Mouse (Mus musculus) left cerebral cortex, postnatal 25 days (tissue): ENCODE data around the gene Ptprn. TPM values are rescaled to one million over a fixed set of nuclear protein-coding genes. Genes with fewer than 3 reads are reported as not detected.

ENCODE experiments used
- DNase-seq, 2 experiments: peaks; one replicate each; pipeline ENCODE4 v3.0.0; 2022; ENCODE audit warnings: low spot score in 2 of 2, mixed read lengths in 1 of 2
- intact Hi-C: fragments of 180-260 bp; cut with DNase I; formaldehyde crosslinking; loops from one replicate; pipeline ENCODE4 v1.15.1; 2025
- total RNA-seq, 2 experiments: library from RNA; stranded (reverse); gene quantifications; 2 replicates each; pipeline ENCODE4 v1.2.3; 2021

The Ptprn gene
- total RNA-seq, 2 experiments from 2014 or later, result 491 to 494 TPM

DNA sequence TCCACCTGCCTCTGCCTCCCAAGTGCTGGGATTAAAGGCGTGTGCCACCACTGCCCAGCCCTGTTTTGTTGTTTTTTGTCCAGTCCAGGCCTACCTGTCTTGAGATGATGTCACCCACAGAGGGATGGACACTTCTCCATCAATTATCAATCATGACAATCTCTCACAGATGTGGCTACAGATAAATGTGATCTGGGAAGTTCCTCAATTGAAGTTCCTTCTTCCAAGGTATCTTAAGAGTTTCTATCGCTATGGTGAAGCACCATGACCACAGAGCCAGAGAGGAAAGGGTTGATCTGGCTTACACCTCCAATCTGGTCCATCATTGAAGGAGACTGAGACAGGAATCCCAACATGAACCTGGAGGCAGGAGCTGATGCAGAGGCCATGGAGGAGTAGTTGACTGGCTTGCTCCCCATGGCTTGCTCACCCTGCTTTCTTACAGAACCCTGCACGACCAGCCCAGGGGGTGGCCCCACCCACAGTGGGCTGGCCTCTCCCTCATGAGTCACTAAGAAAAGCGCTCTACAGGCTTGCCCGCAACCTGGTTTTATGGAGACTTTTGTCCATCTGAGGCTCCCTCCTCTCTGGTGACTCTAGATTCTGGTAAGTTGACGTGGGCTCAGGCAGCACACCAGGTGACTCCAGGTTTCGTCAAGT lies 33.8 kb downstream of the Ptprn start:
- intact Hi-C loops, result no loop called here
- no peak for DNase-seq

DNA sequence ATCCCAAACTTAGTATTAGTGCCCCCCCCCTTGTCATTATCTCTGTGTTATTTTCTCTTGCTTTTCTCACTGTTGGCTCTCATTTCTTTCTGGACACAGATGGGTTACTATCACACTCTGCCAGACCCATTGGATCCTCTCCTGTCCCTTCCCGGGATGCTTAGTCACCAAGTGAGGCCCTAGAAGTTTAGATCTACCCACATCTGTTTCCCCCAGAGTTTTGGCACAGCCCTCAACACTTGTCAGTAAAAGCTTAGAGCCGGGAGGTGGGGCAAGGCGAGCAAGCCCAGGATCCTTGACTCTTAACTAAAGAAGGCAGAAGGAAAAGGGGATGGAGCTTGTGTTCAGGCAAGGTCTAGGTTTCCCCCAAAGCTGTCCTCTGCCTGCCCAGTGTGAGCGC lies 35.1 kb downstream of the Ptprn start:
- intact Hi-C loops, result no loop called here
- no peak for DNase-seq

DNA sequence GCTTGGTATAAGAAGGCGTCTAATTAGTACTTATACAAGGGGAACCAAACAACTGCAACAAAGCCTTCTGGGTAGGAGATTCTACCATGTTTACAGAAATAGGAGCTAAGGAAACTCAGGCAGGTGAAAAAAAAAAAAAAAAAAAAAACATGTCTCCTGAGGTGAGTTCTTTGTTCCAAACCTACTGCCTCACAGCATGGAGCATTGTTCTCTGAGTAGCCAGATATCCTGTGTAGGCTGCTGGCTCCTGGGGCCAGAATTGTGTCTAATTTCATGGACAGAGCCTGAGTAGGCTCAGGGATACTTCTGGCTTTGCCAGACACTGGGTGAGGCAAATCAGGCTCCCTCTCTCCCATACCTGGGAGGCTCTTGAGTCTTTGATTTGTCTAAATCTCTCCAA lies 36.6 kb downstream of the Ptprn start:
- no peak for DNase-seq
- intact Hi-C loops, result no loop called here

DNA sequence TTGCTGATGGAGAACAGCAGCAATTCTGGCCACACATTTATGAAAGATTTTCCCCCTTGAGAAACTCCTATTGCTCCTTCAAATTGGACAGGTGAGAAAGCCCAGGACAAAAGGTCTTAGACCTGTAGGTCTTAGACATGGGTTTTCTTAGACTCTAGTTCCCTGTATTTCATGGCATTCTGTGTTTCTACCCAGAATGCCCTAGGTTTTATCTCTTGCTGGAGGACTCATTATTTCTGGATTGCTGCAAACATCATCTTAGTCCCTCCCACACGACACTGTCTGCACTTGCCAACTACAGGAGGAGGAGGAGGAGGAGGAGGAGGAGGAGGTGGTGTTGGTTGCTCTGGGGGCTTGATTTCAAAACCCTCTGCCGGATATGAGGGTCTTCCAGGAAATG lies 38.2 kb downstream of the Ptprn start:
- intact Hi-C loops, result no loop called here
- DNase-seq, result no peak

DNA sequence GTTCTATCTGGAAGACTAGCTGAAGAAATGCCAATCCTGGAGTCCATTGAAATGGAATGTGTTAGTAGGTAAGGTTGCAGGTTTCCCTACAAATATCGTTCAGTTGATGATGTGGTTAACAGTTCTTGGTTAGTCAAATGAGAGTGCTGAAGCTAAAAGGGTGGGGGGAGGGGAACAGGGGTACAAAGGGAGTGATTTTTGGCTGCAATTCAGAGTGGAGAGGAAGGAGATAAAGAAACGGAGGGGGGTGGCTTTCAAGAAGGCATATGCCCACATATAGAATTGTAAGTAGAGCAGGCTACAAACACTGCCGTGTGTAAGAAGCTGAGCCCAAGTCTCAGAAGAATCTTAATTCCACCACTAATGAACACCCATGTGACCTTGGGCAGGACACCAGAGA lies 38.8 kb downstream of the Ptprn start:
- DNase-seq, result no peak
- intact Hi-C loops, result no loop called here

DNA sequence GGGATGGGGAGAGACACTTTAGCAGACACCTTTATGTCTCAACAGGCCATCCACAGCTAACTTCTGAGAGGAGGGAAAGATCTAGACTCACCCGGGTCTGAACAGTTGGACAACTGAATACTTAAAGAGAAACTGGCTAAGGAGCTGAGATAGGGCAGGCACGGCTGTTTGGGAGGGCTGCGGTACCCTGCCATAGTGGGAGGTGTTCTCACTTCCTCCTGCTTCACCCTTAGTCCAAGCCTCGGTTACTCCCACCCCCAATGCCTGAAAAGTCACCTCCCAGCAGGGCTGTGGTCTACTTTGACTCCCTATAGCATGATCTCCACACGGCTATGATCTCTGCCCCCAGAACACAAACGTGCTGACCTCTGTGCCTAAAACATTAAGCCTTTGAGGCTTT lies 40.8 kb downstream of the Ptprn start:
- no peak for DNase-seq
- intact Hi-C loops, result no loop called here

DNA sequence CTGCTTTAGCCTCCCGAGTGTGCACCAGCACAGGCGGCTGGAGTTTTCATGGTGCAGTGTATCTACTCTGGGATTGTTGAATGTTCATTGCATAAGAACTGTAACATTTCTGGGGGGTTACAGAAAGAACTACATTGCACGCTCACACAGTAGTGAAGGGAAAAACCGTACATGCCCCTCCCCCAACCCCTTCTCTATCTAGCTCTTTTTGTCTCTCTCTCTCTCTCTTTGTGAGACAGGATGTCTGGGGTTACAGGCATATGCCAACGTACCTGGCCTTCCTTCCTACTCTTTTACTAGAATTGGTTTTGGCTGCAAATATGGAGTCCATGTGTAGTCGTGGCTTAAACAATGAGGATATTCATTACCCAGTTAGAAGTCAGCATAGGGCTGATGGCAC lies 41.4 kb downstream of the Ptprn start:
- no peak for DNase-seq
- intact Hi-C loops, result no loop called here

DNA sequence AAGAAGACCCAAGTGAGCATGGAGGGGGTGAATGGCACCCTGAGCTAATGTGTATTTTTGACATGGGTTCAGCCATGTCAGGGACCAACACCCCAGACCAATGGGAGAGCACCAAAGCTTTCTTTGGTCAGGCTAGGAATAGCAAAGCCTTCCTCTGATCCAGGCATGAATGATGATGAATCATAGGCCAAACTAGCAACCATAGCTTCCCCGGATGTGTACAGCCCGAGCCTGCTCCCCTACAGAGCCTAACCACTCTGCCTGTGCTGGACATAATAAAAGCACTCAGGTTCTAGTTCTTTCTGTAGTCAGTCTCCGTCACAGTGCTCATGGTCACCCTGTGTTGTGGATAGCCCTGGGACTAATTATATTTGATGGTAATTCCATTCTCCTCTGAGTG lies 42.8 kb downstream of the Ptprn start:
- intact Hi-C loops, result no loop called here
- DNase-seq, result no peak

DNA sequence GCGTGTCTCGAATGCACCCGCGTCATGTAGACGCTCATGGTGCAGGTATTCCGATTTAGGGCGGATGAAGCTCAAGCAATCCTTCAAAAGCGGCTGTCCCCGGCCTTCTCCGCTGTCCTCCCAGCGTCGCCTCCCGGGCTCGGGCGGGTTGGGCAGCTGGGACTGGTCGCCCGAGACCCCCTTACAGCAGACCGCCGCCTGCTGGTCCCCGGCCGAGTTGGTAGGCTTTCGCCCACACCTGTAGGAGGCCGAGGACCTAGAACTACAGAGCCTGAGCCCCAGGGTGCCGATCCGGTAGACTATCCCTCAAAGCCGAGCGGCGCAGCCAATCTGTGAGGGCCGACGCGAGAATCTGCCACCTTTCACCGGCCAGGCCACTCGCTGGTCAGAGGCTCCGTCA lies 44.8 kb downstream of the Ptprn start, which contains the start of gene Tuba4a:
Gene Tuba4a (minus strand): TSS at position 335 of the 400 bp plus-strand sequence.
- no peak for DNase-seq
- intact Hi-C loops, result loop anchor here (1.0 kb wide), 1 partner anchor 17 kb away; the partner anchor contains the start of gene Dnajb2

DNA sequence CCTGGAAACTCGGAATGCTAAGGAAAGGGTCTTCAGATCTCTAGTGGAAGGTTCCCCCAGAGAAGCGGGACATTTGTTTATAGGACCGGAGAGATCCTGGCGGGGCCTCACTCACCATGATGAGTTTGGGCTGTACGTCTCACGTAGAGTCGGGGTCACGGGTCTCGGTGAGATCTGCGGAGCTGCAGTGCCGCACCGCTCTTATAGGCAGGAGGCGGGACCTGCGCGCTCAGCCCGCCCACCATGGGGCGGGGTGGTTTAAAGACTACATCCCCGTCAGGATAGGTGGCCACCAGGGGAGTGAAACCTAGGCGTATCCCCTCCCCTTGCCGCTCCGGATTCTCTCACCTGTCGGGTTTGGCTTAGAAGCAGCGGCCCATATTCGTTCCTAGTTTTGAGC lies 45.2 kb downstream of the Ptprn start:
- intact Hi-C loops, result loop anchor here (1.0 kb wide), 1 partner anchor 17 kb away; the partner anchor contains the start of gene Dnajb2
- peak; percentile 90 to 96 for DNase-seq

DNA sequence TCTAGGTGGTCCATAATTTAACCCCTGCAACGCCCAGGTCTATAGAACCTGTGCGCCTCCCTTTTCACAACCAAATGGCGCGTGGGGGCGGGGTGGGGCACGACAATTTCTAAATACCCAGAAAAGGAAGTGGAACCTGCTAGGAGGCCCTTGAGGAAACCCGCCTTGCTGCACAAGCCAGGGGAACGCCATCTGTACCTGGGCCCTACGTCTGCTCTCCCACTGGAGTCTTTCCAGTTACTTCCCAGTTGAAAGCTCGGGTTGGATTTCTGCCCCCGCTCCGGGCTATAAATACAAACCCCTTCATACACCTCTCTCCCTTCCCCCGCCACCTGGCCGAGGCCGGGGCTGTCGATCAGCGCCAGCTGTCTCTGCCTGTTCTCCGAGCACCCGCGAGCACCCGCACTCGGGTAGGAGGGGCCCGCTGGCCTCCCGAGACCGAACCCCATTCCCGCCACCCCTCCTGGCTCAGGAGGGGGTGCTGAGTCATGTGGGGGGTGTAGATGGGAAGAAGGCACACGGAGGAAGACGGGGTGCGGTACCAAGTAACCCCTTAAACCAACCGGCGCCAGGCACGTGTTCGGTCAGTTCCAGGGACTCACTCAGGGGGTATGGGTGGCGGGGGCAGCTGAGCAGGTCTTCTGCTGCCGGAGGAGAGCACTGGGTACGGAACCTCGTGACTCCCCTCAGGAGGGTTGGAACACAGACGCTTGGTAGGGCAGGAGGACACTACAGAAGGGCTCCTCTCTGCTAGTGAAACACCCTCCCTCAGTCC lies 45.9 kb downstream of the Ptprn start:
- DNase-seq, result peak; percentile 69 to 89
- intact Hi-C loops, result loop anchor here (1.0 kb wide), 1 partner anchor 18 kb away; the partner anchor contains the start of gene Dnajb2

DNA sequence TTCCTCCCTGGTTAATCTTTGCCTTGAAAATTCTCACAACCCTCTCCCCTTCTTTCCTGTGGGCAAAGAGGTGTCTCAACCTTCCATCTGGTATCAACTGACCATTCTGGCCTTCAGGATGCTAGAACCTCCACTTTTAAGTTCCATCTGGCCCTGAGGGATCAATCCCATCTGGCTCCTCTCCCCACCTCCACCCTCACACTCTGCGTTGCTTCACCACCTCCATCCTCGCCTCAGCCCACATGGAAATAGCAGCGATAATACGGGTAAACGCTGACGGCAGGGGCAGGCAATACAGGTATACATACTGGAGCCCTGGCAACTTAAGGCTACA lies 46.4 kb downstream of the Ptprn start:
- intact Hi-C loops, result no loop called here

DNA sequence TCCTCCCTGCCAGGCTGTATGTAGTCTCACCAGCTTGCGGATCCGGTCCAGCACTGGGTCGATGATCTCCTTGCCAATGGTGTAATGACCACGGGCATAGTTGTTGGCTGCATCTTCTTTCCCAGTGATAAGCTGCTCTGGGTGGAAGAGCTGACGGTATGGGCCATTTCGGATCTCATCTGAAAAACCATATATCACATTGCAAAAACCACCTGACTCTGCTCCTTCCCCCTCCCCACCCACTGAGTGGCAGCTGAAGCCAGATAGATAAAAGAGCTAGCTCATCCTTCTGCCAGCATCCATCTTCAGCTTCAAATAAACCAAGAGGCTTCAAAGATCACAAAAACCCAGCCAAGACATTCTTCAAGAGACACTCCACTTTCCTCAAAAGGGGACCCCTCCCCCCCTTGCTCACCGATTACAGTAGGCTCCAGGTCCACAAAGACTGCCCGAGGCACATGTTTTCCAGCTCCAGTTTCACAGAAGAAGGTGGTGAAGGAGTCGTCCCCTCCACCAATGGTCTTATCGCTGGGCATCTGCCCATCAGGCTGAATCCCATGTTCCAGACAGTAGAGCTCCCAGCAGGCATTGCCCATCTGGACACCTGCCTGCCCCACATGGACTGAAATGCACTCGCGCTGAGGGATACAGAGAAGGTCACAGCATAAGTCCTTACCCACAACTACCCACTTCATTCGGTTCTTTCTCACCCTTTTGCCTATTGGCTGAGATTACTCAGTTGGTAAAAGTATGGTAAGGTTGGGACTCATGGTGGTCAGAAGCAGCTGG lies 47.3 kb downstream of the Ptprn start:
- DNase-seq, result no peak

More for the DNA sequence above, 46.4 kb downstream of the Ptprn start:
- peak; percentile 38 to 65 for DNase-seq

DNA sequence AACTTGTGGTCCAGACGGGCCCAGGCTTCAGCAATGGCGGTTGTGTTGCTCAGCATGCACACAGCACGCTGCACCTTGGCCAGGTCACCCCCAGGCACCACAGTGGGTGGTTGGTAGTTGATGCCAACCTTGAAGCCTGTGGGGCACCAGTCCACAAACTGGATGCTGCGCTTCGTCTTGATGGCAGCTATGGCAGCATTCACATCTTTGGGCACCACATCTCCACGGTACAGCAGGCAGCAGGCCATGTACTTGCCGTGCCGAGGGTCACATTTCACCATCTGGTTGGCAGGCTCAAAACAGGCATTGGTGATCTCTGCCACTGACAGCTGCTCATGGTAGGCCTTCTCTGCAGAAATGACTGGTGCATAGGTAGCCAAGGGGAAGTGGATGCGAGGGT lies 48.5 kb downstream of the Ptprn start:
- intact Hi-C loops, result no loop called here
- no peak for DNase-seq

More for the DNA sequence above, 47.3 kb downstream of the Ptprn start:
- intact Hi-C loops, result no loop called here

DNA sequence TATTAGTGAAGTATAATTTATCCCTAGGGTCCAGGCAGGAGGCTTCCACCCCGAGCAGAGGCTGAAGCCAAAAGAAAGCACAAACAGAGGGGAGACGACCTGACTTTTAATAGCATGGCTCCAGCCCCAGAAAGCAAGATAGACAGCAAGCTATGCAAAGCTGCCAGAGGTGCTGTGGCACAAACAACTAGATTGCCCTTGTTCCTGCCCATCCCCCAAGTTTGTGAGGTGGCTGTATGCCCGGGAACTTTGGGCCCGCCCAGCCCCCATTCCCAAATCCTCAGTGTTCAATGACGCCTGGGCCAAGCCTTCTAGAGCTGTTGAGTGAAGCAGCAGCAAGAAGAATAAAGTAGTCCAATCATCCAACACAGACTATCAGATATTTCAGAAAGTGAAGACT lies 49.4 kb downstream of the Ptprn start:
- intact Hi-C loops, result no loop called here
- peak; percentile 41 to 69 for DNase-seq

DNA sequence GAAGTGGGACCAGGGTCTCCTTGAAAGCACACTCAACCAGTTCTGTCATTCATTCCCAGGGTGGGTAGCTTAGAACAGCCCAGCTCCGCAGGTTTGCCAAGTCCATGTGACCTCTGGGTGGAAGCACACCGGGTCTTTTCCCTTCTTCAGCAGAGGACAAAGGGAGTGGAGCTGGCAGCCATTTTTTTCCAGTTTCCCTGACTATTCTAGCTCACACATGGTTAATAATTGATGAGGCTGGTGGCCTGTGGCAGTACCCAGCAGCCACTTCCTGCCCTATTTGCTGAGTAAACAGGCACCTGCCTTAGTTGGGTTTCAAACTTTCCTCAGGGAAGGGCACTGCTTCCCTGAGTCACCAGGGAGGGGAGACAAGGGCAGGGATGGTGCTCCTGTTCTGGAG lies 49.9 kb downstream of the Ptprn start:
- intact Hi-C loops, result no loop called here
- DNase-seq, result no peak

DNA sequence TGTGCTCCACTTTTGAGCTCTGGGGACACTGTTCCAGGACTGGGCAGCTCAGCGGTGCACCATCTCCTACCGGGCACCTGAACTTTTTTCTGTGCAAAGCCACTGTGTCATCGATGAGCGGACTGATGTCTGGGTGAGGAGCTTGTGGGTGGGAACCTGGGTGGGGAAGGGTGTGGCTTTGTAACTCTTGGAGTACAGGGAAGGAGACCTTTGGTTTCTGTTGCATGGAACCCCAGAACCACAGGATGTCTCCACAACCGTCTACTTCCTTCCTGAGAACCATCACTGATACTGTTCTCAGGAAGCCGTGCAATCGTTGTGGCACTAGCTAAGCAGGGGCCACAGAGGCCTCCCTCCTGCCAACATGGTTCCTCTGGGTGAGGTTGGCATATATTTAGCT lies 51.2 kb downstream of the Ptprn start:
- no peak for DNase-seq
- intact Hi-C loops, result no loop called here

DNA sequence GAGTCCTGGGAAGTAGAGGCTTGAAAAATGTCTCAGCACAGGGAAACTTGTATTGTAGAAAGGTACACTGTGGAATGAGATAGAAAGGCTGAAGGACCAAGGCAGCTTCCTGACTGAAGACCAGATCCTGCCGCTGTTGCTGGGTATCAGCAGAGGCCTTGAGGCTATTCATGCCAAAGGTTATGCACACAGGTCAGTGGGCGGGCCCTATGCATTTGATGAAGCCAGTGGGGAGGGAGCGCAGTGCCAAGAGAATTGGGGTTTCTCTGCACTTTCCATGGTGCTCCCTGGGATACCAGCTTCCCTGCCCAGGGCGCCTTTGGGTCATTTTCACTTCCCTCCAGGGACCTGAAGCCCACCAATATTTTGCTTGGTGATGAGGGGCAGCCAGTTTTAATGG lies 51.8 kb downstream of the Ptprn start:
- DNase-seq, result no peak
- intact Hi-C loops, result no loop called here

DNA sequence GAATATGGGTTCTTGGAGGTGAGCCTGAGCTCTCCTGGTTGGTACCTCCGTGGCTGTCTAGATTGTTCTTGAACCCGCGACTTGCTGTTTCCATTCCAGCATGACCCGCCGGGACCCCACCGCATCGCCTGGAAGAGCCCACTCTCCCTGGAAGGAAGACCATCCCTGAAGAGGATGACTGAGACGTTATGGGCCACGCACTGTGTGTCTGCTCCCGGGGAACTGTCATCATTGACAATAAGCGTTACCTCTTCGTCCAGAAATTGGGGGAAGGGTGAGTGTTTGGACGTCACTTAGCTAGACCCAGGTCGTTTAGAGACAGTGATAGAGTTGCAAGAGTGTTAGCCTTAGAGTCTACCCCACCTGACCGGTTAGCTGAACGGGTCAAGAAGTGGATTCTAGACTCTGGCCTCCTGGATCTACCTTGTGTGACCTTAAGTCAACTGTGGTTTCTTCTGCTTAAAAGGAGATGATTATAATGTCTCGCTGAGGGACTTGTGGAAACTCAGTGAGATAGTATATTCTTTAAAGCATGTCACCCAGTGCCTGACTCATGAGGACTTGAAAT lies 53.1 kb downstream of the Ptprn start:
- no peak for DNase-seq
- intact Hi-C loops, result loop anchor here (2.0 kb wide), 2 partner anchors 18 to 26 kb away; partner anchors contain the start of genes Ankzf1, Atg9a and Dnajb2
